Mouse (Mus musculus): ENCODE measurements at regions not wholly inside any gene's neighbourhood (a gene's known extent, or its start where the extent isn't known, plus 50 kb on each side); places are given as distances from the start of the nearest gene placed in this dataset.

GRCm38 (mm10) chr17:49223651-49224050, 204.5 kb upstream of the Mocs1 start:
- no peak for TF ChIP-seq POLR2A (IDR thresholded peaks at IDR 0.05; ENCODE audit: insufficient read depth, low read length)
- no peak for TF ChIP-seq EP300 (IDR thresholded peaks at IDR 0.05; ENCODE audit: insufficient read depth, low read depth, low read length)
